Mouse (Mus musculus) heart, adult 2 months (tissue): ENCODE data around the gene Stat5b.

ENCODE experiments used
- CTCF ChIP-seq: fragments of 200-600 bp; IDR thresholded peaks from 2 replicates; pipeline ENCODE4 v1.8.1; 2022; ENCODE audit warnings: antibody characterized with exemption, mild to moderate bottlenecking, moderate library complexity
- EP300 ChIP-seq: fragments of 200-500 bp; IDR thresholded peaks from 2 replicates; pipeline ENCODE4 v1.6.1; 2011; ENCODE audit warnings: low read depth, low read length, control low read depth; ENCODE audit not compliant: insufficient read depth
- POLR2A ChIP-seq: fragments of 200-500 bp; IDR thresholded peaks from 2 replicates; pipeline ENCODE4 v1.6.1; 2011; ENCODE audit warnings: mild to moderate bottlenecking, low read depth, low read length, control low read depth; ENCODE audit not compliant: insufficient read depth

GRCm38 (mm10) chr11:100735954-100736745 lies 114.4 kb downstream of the Stat5b start:
- no peak for TF ChIP-seq EP300
- TF ChIP-seq POLR2A: 0 out of 2 replicates have a peak, but pooled peaks have one; percentile 36
- TF ChIP-seq CTCF: no peak
